Mouse (Mus musculus) heart, adult 2 months (tissue): Measurements from ENCODE around the gene Rnf123.

ENCODE experiments used
- CTCF ChIP-seq: fragments of 200-600 bp; IDR thresholded peaks from 2 replicates; pipeline ENCODE4 v1.8.1; 2022; ENCODE audit warnings: antibody characterized with exemption, mild to moderate bottlenecking, moderate library complexity
- EP300 ChIP-seq: fragments of 200-500 bp; IDR thresholded peaks from 2 replicates; pipeline ENCODE4 v1.6.1; 2011; ENCODE audit warnings: low read depth, low read length, control low read depth; ENCODE audit not compliant: insufficient read depth

GRCm38 (mm10) chr9:108106090-108106489 lies 22.9 kb upstream of the Rnf123 start:
- peak; percentile 14; the same call in 1 of the 2 replicates for TF ChIP-seq CTCF
- no peak for TF ChIP-seq EP300
